Mouse (Mus musculus): ENCODE measurements around the gene Padi3. TPM values are rescaled to one million over a fixed set of nuclear protein-coding genes. Genes with fewer than 3 reads are reported as not detected.
A peak's percentile ranks its signal among the peaks of the same experiment; 100 is the strongest.

Gene Padi3
- polyA plus RNA-seq (2012; fragmentation: generic; extraction: Trizol) = 2.8 TPM

DNA sequence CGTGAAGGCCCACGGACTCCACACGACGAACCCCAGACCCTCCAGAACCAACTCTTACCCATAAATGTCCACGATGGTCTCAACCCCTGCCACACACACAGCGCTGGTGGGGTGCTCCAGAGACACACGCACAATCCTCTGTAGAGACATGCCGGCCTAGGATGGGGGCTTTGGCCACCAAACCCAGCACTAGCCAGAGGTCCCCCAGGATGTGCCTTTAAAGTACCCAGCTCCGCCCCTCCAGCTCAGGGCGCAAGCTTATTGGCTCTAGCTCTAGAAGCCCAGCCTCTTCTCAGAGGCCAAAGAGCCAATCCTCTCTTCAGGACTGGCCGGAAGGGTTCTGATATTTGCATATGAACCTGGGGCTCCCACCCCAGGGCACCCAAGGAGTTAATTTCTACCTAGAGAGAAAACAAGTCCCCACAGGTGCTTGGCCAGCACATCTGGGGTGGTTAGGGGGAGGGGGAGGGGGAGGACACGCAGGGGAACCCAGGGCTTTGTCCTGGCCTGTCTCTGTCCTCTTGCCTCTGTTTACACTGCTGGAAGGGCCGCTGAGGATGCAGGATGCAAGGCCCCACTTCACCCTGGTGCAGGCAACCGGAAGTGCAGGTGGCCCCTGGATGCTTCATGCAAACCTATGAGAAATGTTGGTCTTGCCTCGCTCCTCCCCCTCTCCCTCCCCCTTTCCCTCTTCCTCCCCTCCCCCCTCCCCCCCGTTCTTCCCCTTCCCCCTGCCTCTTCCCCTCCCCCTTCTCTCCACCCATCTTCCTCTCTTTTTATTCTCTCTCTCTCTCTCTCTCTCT lies at the start of gene Padi3:
TSS of gene Padi3 (minus strand) at position 191 of the 803 bp plus-strand sequence.
- no peak within 1 kb of the TSS for H3K4me3 ChIP-seq
- H3K36me3 ChIP-seq (ENCODE audit: control insufficient read depth, insufficient read depth) = no peaks in the 10 kb centered on the region
- no peak within 1 kb of the TSS for H3ac ChIP-seq (ENCODE audit: control insufficient read depth, insufficient read length)
- peak within 1 kb of the TSS; percentile 73 for H3K4me2 ChIP-seq (ENCODE audit: low read depth)
- H3K27me3 ChIP-seq (ENCODE audit: control insufficient read depth, insufficient read depth, insufficient read length) = no peaks in the 10 kb centered on the region
- TF ChIP-seq E2F4 (IDR thresholded peaks at IDR 0.05; ENCODE audit: insufficient read depth) = no peak
- TF ChIP-seq TCF12 (IDR thresholded peaks at IDR 0.05; ENCODE audit: insufficient read depth, poor library complexity, severe bottlenecking) = no peak
- no peak for TF ChIP-seq POLR2AphosphoS2 (IDR thresholded peaks at IDR 0.05; ENCODE audit: insufficient read length, low read depth)
- TF ChIP-seq TCF3 (IDR thresholded peaks at IDR 0.05; ENCODE audit: insufficient read length, low read depth) = no peak
- no peak for TF ChIP-seq MYOD1 (IDR thresholded peaks at IDR 0.05; ENCODE audit: control insufficient read depth in 1 of 3, insufficient read length in 2 of 3, low read depth in 2 of 3)
- no peak for TF ChIP-seq POLR2A (IDR thresholded peaks at IDR 0.05; ENCODE audit: insufficient read length, low read depth)
- H3K79me2 ChIP-seq (ENCODE audit: control insufficient read depth, insufficient read depth) = no peaks in the 10 kb centered on the region

DNA sequence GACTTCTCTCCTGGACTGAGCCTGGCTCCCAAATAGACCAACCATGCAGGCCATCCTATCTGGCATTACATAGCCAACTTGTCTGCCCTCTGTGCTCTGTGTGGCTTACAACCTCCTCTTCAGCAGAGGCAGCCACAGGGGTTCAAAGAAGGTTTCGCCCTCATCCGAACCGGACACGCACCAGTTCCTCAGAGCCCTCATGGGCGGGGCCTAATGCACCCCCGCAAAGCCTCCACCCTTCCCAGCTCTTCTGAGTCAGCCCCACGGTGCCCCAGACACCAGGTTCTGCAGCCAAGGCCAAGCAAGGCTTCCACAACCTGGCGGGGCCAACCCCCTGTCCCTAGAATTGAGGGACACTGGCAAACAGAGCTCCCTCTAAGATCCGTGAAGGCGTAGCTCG lies 48.8 kb upstream of the Padi3 start:
- no peaks in the 10 kb centered on the region for H3K36me3 ChIP-seq (ENCODE audit: control insufficient read depth, insufficient read depth)
- H3K4me2 ChIP-seq (ENCODE audit: low read depth) = no peak overlapping the region
- no peaks in the 10 kb centered on the region for H3K27me3 ChIP-seq (ENCODE audit: control insufficient read depth, insufficient read depth, insufficient read length)
- no peak overlapping the region for H3ac ChIP-seq (ENCODE audit: control insufficient read depth, insufficient read length)
- TF ChIP-seq MAX (IDR thresholded peaks at IDR 0.05; ENCODE audit: low read depth) (no peak), SRF (IDR thresholded peaks at IDR 0.05; ENCODE audit: control insufficient read depth, insufficient read length, low read depth) (no peak), CEBPB (IDR thresholded peaks at IDR 0.05; ENCODE audit: insufficient read depth, poor library complexity, severe bottlenecking) (no peak), E2F4 (IDR thresholded peaks at IDR 0.05; ENCODE audit: insufficient read depth) (no peak), POLR2A (IDR thresholded peaks at IDR 0.05; ENCODE audit: insufficient read length, low read depth) (no peak), USF1 (IDR thresholded peaks at IDR 0.05; ENCODE audit: low read depth) (no peak), MYOG (IDR thresholded peaks at IDR 0.05; ENCODE audit: control insufficient read depth in 1 of 3, insufficient read depth in 1 of 3, insufficient read length in 2 of 3, low read depth in 2 of 3) (no peak), MYOD1 (IDR thresholded peaks at IDR 0.05; ENCODE audit: control insufficient read depth in 1 of 3, insufficient read length in 2 of 3, low read depth in 2 of 3) (no peak), POLR2AphosphoS2 (IDR thresholded peaks at IDR 0.05; ENCODE audit: insufficient read length, low read depth) (no peak)
- no peak overlapping the region for H3K4me3 ChIP-seq
- no peaks in the 10 kb centered on the region for H3K79me2 ChIP-seq (ENCODE audit: control insufficient read depth, insufficient read depth)

DNA sequence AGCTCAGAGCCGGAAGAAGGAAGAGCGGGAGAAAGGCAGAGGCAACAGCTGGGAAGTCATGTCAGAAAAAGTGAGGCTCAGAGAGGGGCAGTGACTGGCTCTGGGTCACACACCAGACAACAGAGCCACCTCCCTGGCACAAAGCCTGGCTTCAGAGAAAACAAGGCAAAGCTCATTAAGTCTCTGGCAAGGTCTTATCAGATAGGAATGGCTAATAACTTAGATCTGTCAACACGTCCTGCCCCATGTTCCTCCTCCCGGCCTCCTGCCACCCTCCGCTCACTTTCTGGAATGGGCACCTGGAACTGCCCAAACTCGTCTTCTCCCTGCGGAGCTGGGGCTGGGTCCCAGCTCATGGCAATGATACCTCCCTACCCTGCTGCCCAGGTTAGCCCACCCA lies 47.4 kb upstream of the Padi3 start:
- TF ChIP-seq TCF3 (IDR thresholded peaks at IDR 0.05; ENCODE audit: insufficient read length, low read depth) (no peak), MYOD1 (IDR thresholded peaks at IDR 0.05; ENCODE audit: control insufficient read depth in 1 of 3, insufficient read length in 2 of 3, low read depth in 2 of 3) (no peak), POLR2A (IDR thresholded peaks at IDR 0.05; ENCODE audit: insufficient read length, low read depth) (no peak), USF1 (IDR thresholded peaks at IDR 0.05; ENCODE audit: low read depth) (no peak), TCF12 (IDR thresholded peaks at IDR 0.05; ENCODE audit: insufficient read depth, poor library complexity, severe bottlenecking) (no peak), E2F4 (IDR thresholded peaks at IDR 0.05; ENCODE audit: insufficient read depth) (no peak), CEBPB (IDR thresholded peaks at IDR 0.05; ENCODE audit: insufficient read depth, poor library complexity, severe bottlenecking) (no peak), MYOG (IDR thresholded peaks at IDR 0.05; ENCODE audit: control insufficient read depth in 1 of 3, insufficient read depth in 1 of 3, insufficient read length in 2 of 3, low read depth in 2 of 3) (no peak), POLR2AphosphoS2 (IDR thresholded peaks at IDR 0.05; ENCODE audit: insufficient read length, low read depth) (no peak), SRF (IDR thresholded peaks at IDR 0.05; ENCODE audit: control insufficient read depth, insufficient read length, low read depth) (no peak), REST (IDR thresholded peaks at IDR 0.05; ENCODE audit: insufficient read depth, insufficient read length) (no peak)

GRCm38 (mm10) chr4:140857041-140857440 lies 46.6 kb upstream of the Padi3 start:
- Histone ChIP-seq H3K4me3 (no peak overlapping the region), H3K79me2 (ENCODE audit: control insufficient read depth, insufficient read depth) (no peaks in the 10 kb centered on the region), H3K36me3 (ENCODE audit: control insufficient read depth, insufficient read depth) (no peaks in the 10 kb centered on the region), H3ac (ENCODE audit: control insufficient read depth, insufficient read length) (no peak overlapping the region), H3K4me2 (ENCODE audit: low read depth) (no peak overlapping the region), H3K27me3 (ENCODE audit: control insufficient read depth, insufficient read depth, insufficient read length) (no peaks in the 10 kb centered on the region)
- no peak for TF ChIP-seq TCF3 (IDR thresholded peaks at IDR 0.05; ENCODE audit: insufficient read length, low read depth)
- TF ChIP-seq MYOG (IDR thresholded peaks at IDR 0.05; ENCODE audit: control insufficient read depth in 1 of 3, insufficient read depth in 1 of 3, insufficient read length in 2 of 3, low read depth in 2 of 3) = no peak
- no peak for TF ChIP-seq CEBPB (IDR thresholded peaks at IDR 0.05; ENCODE audit: insufficient read depth, poor library complexity, severe bottlenecking)
- no peak for TF ChIP-seq MAX (IDR thresholded peaks at IDR 0.05; ENCODE audit: low read depth)
- no peak for TF ChIP-seq TCF12 (IDR thresholded peaks at IDR 0.05; ENCODE audit: insufficient read depth, poor library complexity, severe bottlenecking)
- no peak for TF ChIP-seq POLR2A (IDR thresholded peaks at IDR 0.05; ENCODE audit: insufficient read length, low read depth)

More for the DNA sequence above, 47.4 kb upstream of the Padi3 start:
- no peak overlapping the region for H3K4me2 ChIP-seq (ENCODE audit: low read depth)
- no peaks in the 10 kb centered on the region for H3K27me3 ChIP-seq (ENCODE audit: control insufficient read depth, insufficient read depth, insufficient read length)
- H3ac ChIP-seq (ENCODE audit: control insufficient read depth, insufficient read length) = no peak overlapping the region
- H3K79me2 ChIP-seq (ENCODE audit: control insufficient read depth, insufficient read depth) = no peaks in the 10 kb centered on the region
- no peak overlapping the region for H3K4me3 ChIP-seq
- no peaks in the 10 kb centered on the region for H3K36me3 ChIP-seq (ENCODE audit: control insufficient read depth, insufficient read depth)

DNA sequence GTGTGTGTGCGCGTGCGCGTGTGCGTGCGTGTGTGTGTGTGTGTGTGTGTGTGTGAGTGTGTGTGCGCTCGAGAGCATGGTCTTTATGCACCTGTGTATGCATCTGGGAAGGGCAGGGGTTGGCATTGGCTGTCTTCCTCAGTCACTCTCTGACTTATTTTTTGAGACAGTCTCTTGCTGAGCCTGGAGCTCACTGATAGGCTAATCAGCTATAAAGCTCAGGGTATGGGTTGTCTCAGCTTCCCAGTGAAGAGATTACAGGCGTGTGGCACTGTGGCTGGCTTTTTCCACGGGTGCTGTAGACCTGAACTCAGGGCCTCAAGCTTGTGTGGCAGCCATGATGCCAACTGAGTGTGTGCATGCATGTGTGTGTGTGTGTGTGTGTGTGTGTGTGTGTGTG lies 44.7 kb upstream of the Padi3 start:
- no peak overlapping the region for H3K4me3 ChIP-seq
- H3K36me3 ChIP-seq (ENCODE audit: control insufficient read depth, insufficient read depth) = no peaks in the 10 kb centered on the region
- H3K4me2 ChIP-seq (ENCODE audit: low read depth) = no peak overlapping the region
- H3K27me3 ChIP-seq (ENCODE audit: control insufficient read depth, insufficient read depth, insufficient read length) = no peaks in the 10 kb centered on the region
- H3ac ChIP-seq (ENCODE audit: control insufficient read depth, insufficient read length) = no peak overlapping the region
- TF ChIP-seq TCF12 (IDR thresholded peaks at IDR 0.05; ENCODE audit: insufficient read depth, poor library complexity, severe bottlenecking) (no peak), SRF (IDR thresholded peaks at IDR 0.05; ENCODE audit: control insufficient read depth, insufficient read length, low read depth) (no peak), USF1 (IDR thresholded peaks at IDR 0.05; ENCODE audit: low read depth) (no peak), MYOD1 (IDR thresholded peaks at IDR 0.05; ENCODE audit: control insufficient read depth in 1 of 3, insufficient read length in 2 of 3, low read depth in 2 of 3) (no peak), MAX (IDR thresholded peaks at IDR 0.05; ENCODE audit: low read depth) (no peak), REST (IDR thresholded peaks at IDR 0.05; ENCODE audit: insufficient read depth, insufficient read length) (no peak), CEBPB (IDR thresholded peaks at IDR 0.05; ENCODE audit: insufficient read depth, poor library complexity, severe bottlenecking) (no peak), MYOG (IDR thresholded peaks at IDR 0.05; ENCODE audit: control insufficient read depth in 1 of 3, insufficient read depth in 1 of 3, insufficient read length in 2 of 3, low read depth in 2 of 3) (no peak), E2F4 (IDR thresholded peaks at IDR 0.05; ENCODE audit: insufficient read depth) (no peak), POLR2AphosphoS2 (IDR thresholded peaks at IDR 0.05; ENCODE audit: insufficient read length, low read depth) (no peak), POLR2A (IDR thresholded peaks at IDR 0.05; ENCODE audit: insufficient read length, low read depth) (no peak), TCF3 (IDR thresholded peaks at IDR 0.05; ENCODE audit: insufficient read length, low read depth) (no peak)
- no peaks in the 10 kb centered on the region for H3K79me2 ChIP-seq (ENCODE audit: control insufficient read depth, insufficient read depth)
